Mouse (Mus musculus): Measurements from ENCODE around the gene Epop. TPM values are rescaled to one million over a fixed set of nuclear protein-coding genes. Genes with fewer than 3 reads are reported as not detected.

The Epop gene
- polyA plus RNA-seq, 1 experiment from 2014 or later, result 1.3 TPM

DNA sequence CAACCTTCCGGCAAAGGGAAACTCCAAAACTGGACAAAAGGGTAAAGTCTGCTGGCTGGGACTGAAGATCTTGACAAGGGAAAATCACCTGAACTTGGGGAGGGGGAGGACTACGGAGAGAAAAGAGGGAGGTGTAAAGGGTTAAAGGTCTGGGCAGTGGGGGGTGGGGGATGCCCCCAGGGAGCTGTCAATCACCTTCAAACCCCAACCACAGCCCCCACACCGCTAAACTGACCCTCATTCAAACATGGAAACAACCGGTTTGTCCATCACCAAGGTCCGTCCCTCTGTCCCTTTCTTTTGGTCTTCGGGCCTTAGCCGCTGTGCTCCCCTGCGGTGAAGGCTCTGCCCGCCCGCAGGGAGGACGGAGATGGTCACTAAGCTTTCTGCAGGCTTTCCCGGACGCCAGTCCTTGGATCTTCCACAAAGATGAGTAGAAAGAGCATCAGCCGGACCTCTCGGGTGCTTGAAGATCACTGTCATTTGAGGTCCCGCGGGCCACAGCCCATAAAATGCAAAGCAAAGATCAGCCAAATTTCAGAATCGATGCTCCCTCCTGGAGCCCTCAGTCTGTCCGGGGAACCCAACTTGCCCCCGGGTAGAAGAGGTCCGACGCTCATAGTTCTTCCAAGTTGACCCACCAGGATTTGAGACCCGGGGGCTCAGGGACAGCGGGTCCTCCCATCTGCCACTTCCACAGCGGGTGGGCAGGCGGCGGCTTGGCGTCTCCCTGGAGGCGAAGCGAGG is 1.8 kb downstream of the Epop start:
- ATAC-seq, result no peak
- no peak overlapping the region for H3K27ac ChIP-seq (ENCODE audit: low read length)
- H3K27me3 ChIP-seq (ENCODE audit: control insufficient read depth, insufficient read depth, low read depth, low read length), result peaks cover 67% of the 10 kb centered on the region
- no peaks in the 10 kb centered on the region for H3K9me3 ChIP-seq (replicated peaks; ENCODE audit: control insufficient read depth, low read length, poor library complexity, severe bottlenecking)
- H3K9ac ChIP-seq (ENCODE audit: low read depth, low read length), result no peak overlapping the region
- H3K4me2 ChIP-seq (ENCODE audit: low read length), result peak overlapping the region; percentile 17; the same call in 1 of the 2 replicates
- under 1% methylated on average over 30 of the region's 30 CpGs for WGBS
- peak overlapping the region; percentile 74 for H3K4me3 ChIP-seq (ENCODE audit: low read depth, low read length)
- H3K4me1 ChIP-seq (ENCODE audit: control insufficient read depth, insufficient read depth, low read length), result peaks cover 18% of the 10 kb centered on the region
- H3K36me3 ChIP-seq (ENCODE audit: control insufficient read depth, insufficient read depth, low read length), result no peaks in the 10 kb centered on the region

DNA sequence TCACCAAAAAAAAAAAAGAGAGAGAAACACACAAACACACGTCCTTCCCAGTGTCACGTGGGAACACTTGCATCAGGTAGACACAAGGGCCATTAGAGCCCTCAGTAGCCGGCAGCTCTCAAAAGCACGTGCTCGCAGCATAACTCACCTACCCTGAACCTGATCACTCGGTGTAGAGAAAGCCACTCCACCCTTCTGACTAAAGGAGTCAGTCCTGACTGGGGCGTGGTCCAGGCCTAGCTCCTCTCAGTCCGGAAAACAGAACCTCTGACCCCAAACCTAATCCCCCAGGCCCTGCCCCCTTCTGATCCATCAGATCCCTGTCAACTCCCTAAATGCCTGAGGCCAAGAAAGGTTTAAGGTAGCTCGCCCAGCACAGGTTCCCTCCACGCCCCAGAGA is 2.7 kb downstream of the Epop start:
- no peak overlapping the region for H3K27ac ChIP-seq (ENCODE audit: low read length)
- WGBS, result 9% methylated on average over 10 of the region's 10 CpGs
- H3K9ac ChIP-seq (ENCODE audit: low read depth, low read length), result no peak overlapping the region
- H3K4me3 ChIP-seq (ENCODE audit: low read depth, low read length), result no peak overlapping the region
- peaks cover 66% of the 10 kb centered on the region for H3K27me3 ChIP-seq (ENCODE audit: control insufficient read depth, insufficient read depth, low read depth, low read length)
- H3K9me3 ChIP-seq (replicated peaks; ENCODE audit: control insufficient read depth, low read length, poor library complexity, severe bottlenecking), result no peaks in the 10 kb centered on the region
- H3K36me3 ChIP-seq (ENCODE audit: control insufficient read depth, insufficient read depth, low read length), result no peaks in the 10 kb centered on the region
- no peak overlapping the region for H3K4me2 ChIP-seq (ENCODE audit: low read length)
- ATAC-seq, result no peak
- H3K4me1 ChIP-seq (ENCODE audit: control insufficient read depth, insufficient read depth, low read length), result peaks cover 18% of the 10 kb centered on the region

DNA sequence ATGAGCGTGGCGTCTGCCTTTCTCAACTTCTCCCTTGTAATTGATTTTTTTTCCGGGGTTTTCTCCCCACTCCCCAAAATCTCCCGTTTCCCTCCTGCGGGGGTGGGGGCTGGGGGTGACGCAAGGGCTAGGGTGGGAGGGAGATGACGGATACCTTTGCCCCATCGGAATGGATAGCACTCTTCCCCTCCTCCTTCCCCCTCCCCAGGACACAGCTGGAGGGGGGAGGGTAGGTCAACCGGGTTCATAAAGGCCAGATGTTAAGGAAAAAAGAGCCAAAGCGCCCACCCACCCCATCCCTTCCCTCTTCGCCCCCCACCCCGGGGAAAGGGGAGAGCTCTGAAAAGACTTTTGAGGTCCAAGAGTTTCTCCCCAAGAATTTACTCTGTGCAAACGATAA is 3.1 kb downstream of the Epop start:
- H3K27me3 ChIP-seq (ENCODE audit: control insufficient read depth, insufficient read depth, low read depth, low read length), result peaks cover 62% of the 10 kb centered on the region
- no peak overlapping the region for H3K4me3 ChIP-seq (ENCODE audit: low read depth, low read length)
- H3K9me3 ChIP-seq (replicated peaks; ENCODE audit: control insufficient read depth, low read length, poor library complexity, severe bottlenecking), result no peaks in the 10 kb centered on the region
- no peak for ATAC-seq
- no peak overlapping the region for H3K4me2 ChIP-seq (ENCODE audit: low read length)
- 8% methylated on average over 12 of the region's 13 CpGs for WGBS
- H3K9ac ChIP-seq (ENCODE audit: low read depth, low read length), result no peak overlapping the region
- peaks cover 18% of the 10 kb centered on the region for H3K4me1 ChIP-seq (ENCODE audit: control insufficient read depth, insufficient read depth, low read length)
- H3K27ac ChIP-seq (ENCODE audit: low read length), result no peak overlapping the region
- no peaks in the 10 kb centered on the region for H3K36me3 ChIP-seq (ENCODE audit: control insufficient read depth, insufficient read depth, low read length)

DNA sequence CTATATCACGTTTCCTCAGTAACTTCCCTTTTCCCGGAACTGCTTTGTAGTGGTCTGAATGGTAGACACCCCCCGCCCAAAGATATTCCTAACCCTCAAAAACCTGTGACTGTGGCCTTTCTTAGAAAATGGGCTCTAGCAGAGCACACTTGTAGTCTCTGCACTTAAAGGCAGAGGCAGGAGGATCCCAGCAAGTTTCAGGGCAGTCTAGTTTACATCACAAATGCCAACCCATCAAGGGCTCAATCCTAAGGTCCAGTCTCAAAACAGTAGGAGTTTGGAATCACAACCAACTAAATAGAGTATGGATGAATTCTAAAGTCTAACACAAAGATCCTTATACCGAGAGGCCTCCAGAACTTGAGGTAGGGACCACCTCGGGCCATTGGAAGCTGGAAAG is 4.0 kb downstream of the Epop start:
- Histone ChIP-seq H3K36me3 (ENCODE audit: control insufficient read depth, insufficient read depth, low read length) (no peaks in the 10 kb centered on the region), H3K4me3 (ENCODE audit: low read depth, low read length) (no peak overlapping the region), H3K27me3 (ENCODE audit: control insufficient read depth, insufficient read depth, low read depth, low read length) (peaks cover 53% of the 10 kb centered on the region), H3K4me1 (ENCODE audit: control insufficient read depth, insufficient read depth, low read length) (peaks cover 18% of the 10 kb centered on the region), H3K9me3 (replicated peaks; ENCODE audit: control insufficient read depth, low read length, poor library complexity, severe bottlenecking) (no peaks in the 10 kb centered on the region), H3K9ac (ENCODE audit: low read depth, low read length) (no peak overlapping the region), H3K27ac (ENCODE audit: low read length) (no peak overlapping the region), H3K4me2 (ENCODE audit: low read length) (no peak overlapping the region)
- no peak for ATAC-seq
- 80% methylated on average over 5 of the region's 5 CpGs for WGBS

DNA sequence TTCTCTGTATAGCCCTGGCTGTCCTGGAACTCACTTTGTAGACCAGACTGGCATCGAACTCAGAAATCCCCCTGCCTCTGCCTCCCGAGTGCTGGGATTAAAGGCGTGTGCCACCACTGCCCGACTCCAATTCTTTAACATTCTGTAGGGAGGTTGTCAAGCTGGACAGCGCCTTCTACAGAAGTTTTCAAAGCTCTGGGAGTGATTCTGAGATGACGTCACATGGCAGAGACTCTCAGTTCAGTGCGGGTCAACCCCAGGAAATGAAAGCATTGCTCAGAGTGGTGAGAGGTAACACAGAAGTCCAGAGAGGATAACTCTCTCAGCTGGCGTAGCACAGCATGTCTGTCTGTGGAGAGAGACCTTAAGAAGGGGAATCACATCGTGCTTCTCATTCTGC is 6.3 kb downstream of the Epop start:
- Histone ChIP-seq H3K4me2 (ENCODE audit: low read length) (no peak overlapping the region), H3K4me1 (ENCODE audit: control insufficient read depth, insufficient read depth, low read length) (peaks cover 9% of the 10 kb centered on the region), H3K9ac (ENCODE audit: low read depth, low read length) (no peak overlapping the region), H3K36me3 (ENCODE audit: control insufficient read depth, insufficient read depth, low read length) (no peaks in the 10 kb centered on the region), H3K4me3 (ENCODE audit: low read depth, low read length) (no peak overlapping the region), H3K9me3 (replicated peaks; ENCODE audit: control insufficient read depth, low read length, poor library complexity, severe bottlenecking) (no peaks in the 10 kb centered on the region), H3K27me3 (ENCODE audit: control insufficient read depth, insufficient read depth, low read depth, low read length) (peaks cover 35% of the 10 kb centered on the region), H3K27ac (ENCODE audit: low read length) (no peak overlapping the region)
- WGBS, result 67% methylated on average over 9 of the region's 9 CpGs
- no peak for ATAC-seq

DNA sequence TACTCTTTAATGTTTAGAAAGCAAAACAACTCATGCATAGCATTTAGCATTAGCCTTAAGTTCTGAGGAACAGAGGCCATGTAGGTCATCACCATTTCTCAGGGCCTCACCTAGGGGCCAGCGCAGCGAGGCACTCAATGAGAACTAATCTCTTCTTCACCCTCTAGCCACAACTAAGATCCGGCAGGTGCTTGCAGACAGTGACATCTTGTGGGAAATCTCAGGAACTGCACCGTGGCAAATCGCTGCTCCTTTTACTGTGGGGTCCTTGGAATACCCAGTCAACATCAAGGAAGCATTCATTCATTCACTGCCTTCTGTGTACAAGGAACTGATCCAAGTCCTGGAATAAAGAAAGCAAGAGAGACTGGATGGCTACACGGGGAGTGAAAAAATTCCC is 7.1 kb downstream of the Epop start:
- H3K9ac ChIP-seq (ENCODE audit: low read depth, low read length), result no peak overlapping the region
- peaks cover 4% of the 10 kb centered on the region for H3K4me1 ChIP-seq (ENCODE audit: control insufficient read depth, insufficient read depth, low read length)
- no peaks in the 10 kb centered on the region for H3K36me3 ChIP-seq (ENCODE audit: control insufficient read depth, insufficient read depth, low read length)
- 0 out of 2 replicates have a peak, but pooled peaks have one; percentile 28 for ATAC-seq
- H3K4me3 ChIP-seq (ENCODE audit: low read depth, low read length), result no peak overlapping the region
- H3K4me2 ChIP-seq (ENCODE audit: low read length), result no peak overlapping the region
- 2% methylated on average over 6 of the region's 6 CpGs for WGBS
- H3K9me3 ChIP-seq (replicated peaks; ENCODE audit: control insufficient read depth, low read length, poor library complexity, severe bottlenecking), result no peaks in the 10 kb centered on the region
- H3K27ac ChIP-seq (ENCODE audit: low read length), result no peak overlapping the region
- H3K27me3 ChIP-seq (ENCODE audit: control insufficient read depth, insufficient read depth, low read depth, low read length), result peaks cover 32% of the 10 kb centered on the region

DNA sequence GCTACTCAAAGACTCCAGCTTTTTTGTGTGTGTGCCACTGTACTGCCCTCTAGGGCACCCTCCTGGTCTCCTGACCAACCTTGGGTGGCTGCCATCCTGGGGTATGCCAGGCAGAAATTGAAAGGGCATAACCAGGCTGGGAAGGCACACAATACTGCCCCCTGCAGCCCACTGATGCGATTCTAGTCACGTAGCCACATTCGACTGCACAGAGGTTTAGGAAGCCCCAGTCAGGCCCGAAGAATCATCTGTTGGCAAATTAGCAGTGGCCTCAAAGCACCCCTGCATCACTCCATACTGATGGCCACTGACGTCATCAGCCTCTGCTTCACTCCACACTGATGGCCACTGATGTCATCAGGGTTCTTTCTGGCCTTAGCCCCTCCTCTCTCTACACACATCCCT is 10.1 kb downstream of the Epop start:
- Histone ChIP-seq H3K4me1 (ENCODE audit: control insufficient read depth, insufficient read depth, low read length) (no peaks in the 10 kb centered on the region), H3K9ac (ENCODE audit: low read depth, low read length) (no peak overlapping the region), H3K4me3 (ENCODE audit: low read depth, low read length) (no peak overlapping the region), H3K4me2 (ENCODE audit: low read length) (no peak overlapping the region), H3K36me3 (ENCODE audit: control insufficient read depth, insufficient read depth, low read length) (no peaks in the 10 kb centered on the region), H3K9me3 (replicated peaks; ENCODE audit: control insufficient read depth, low read length, poor library complexity, severe bottlenecking) (no peaks in the 10 kb centered on the region), H3K27ac (ENCODE audit: low read length) (no peak overlapping the region), H3K27me3 (ENCODE audit: control insufficient read depth, insufficient read depth, low read depth, low read length) (peaks cover 8% of the 10 kb centered on the region)
- ATAC-seq, result peak; percentile 56; the same call in 1 of the 2 replicates
- WGBS, result 35% methylated on average over 5 of the region's 5 CpGs

DNA sequence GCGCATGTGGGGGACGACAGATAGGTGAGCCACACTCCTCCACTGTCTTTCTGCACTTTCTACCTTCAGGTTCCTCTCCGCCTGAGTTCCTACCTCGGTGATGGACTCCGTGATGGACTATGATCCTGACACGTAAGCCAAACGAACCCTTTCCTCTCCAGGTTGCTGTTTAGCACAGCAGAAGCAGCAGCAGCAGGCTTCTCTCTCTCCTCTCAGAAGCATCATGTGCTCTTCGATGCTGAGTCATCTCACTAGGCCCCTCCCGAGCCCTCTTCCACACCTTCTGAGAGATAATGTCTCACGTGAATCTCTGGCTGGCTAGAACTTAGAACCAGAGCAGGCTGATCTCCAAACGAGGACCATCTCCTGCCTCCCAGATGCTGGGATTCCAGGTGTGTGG is 11.1 kb downstream of the Epop start:
- Histone ChIP-seq H3K4me3 (ENCODE audit: low read depth, low read length) (no peak overlapping the region), H3K27ac (ENCODE audit: low read length) (no peak overlapping the region), H3K9me3 (replicated peaks; ENCODE audit: control insufficient read depth, low read length, poor library complexity, severe bottlenecking) (no peaks in the 10 kb centered on the region), H3K27me3 (ENCODE audit: control insufficient read depth, insufficient read depth, low read depth, low read length) (peaks cover 2% of the 10 kb centered on the region; the same call in 1 of the 2 replicates), H3K9ac (ENCODE audit: low read depth, low read length) (no peak overlapping the region), H3K36me3 (ENCODE audit: control insufficient read depth, insufficient read depth, low read length) (no peaks in the 10 kb centered on the region), H3K4me1 (ENCODE audit: control insufficient read depth, insufficient read depth, low read length) (no peaks in the 10 kb centered on the region), H3K4me2 (ENCODE audit: low read length) (no peak overlapping the region)
- no peak for ATAC-seq
- WGBS, result 75% methylated on average over 11 of the region's 11 CpGs

DNA sequence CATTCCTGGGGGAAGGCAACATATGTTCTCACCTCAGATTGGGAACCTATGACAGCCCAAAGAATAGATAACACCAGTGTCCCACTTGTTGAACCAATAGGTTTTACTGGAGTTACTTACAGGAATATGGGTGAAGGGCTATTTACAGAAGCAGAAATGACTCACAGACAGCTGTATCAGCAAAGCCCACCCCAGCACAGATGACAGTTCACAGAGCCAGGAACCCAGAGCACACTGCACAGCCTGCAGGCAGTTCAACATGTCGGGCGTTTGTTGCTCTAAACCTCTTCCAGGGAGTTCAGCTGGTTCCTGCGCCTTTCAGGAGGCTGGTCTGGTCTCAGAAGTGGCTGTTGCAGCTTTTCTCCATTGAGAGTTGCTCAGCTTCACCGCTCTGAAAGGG is 14.2 kb downstream of the Epop start:
- no peak overlapping the region for H3K4me3 ChIP-seq (ENCODE audit: low read depth, low read length)
- H3K4me2 ChIP-seq (ENCODE audit: low read length), result no peak overlapping the region
- no peaks in the 10 kb centered on the region for H3K36me3 ChIP-seq (ENCODE audit: control insufficient read depth, insufficient read depth, low read length)
- no peaks in the 10 kb centered on the region for H3K4me1 ChIP-seq (ENCODE audit: control insufficient read depth, insufficient read depth, low read length)
- no peaks in the 10 kb centered on the region for H3K9me3 ChIP-seq (replicated peaks; ENCODE audit: control insufficient read depth, low read length, poor library complexity, severe bottlenecking)
- no peak overlapping the region for H3K9ac ChIP-seq (ENCODE audit: low read depth, low read length)
- 82% methylated on average over 4 of the region's 4 CpGs for WGBS
- no peak for ATAC-seq
- no peak overlapping the region for H3K27ac ChIP-seq (ENCODE audit: low read length)
- H3K27me3 ChIP-seq (ENCODE audit: control insufficient read depth, insufficient read depth, low read depth, low read length), result no peaks in the 10 kb centered on the region
